Mouse (Mus musculus) ES-E14 (cell line): ENCODE data around the gene Alb. TPM values are rescaled to one million over a fixed set of nuclear protein-coding genes. Genes with fewer than 3 reads are reported as not detected.

ENCODE experiments used
- DNase-seq: peaks from one replicate; pipeline ENCODE4 v3.0.0-alpha.2; 2013; ENCODE audit warnings: low read depth, low spot score
- H3K27ac ChIP-seq: 2 replicates; pipeline ENCODE4 v1.5.1; 2012; ENCODE audit warnings: low read depth, mild to moderate bottlenecking, low read length, moderate library complexity, mixed read lengths; ENCODE audit not compliant: poor library complexity, insufficient read depth, severe bottlenecking
- H3K36me3 ChIP-seq: 2 replicates; pipeline ENCODE4 v1.6.1; 2012; ENCODE audit warnings: mild to moderate bottlenecking, low read length, moderate library complexity, mixed read lengths; ENCODE audit not compliant: control insufficient read depth, poor library complexity, insufficient read depth, severe bottlenecking
- H3K4me1 ChIP-seq, 2 experiments: fragments of 150-350 bp in 1 of 2; sonication (generic) in 1 of 2; 2 replicates each; pipeline ENCODE4 v1.6.1; 2012; ENCODE audit warnings: low read length in 2 of 2, mild to moderate bottlenecking in 1 of 2, mixed read lengths in 1 of 2; ENCODE audit not compliant: control insufficient read depth in 2 of 2, insufficient read depth in 2 of 2, poor library complexity in 1 of 2
- H3K4me3 ChIP-seq, 2 experiments: fragments of 150-350 bp in 1 of 2; sonication (generic) in 1 of 2; 2 replicates each; pipeline ENCODE4 v1.5.1; 2012; ENCODE audit warnings: low read length in 2 of 2, low read depth in 1 of 2, mild to moderate bottlenecking in 1 of 2, mixed read lengths in 1 of 2; ENCODE audit not compliant: insufficient read depth in 1 of 2, poor library complexity in 1 of 2, severe bottlenecking in 1 of 2
- H3K9ac ChIP-seq: 2 replicates; pipeline ENCODE4 v1.6.1; 2012; ENCODE audit warnings: low read depth, mild to moderate bottlenecking, low read length, mixed read lengths; ENCODE audit not compliant: poor library complexity, insufficient read depth, severe bottlenecking
- H3K9me3 ChIP-seq: fragments of 150-350 bp; sonication (generic); 2 replicates; pipeline ENCODE4 v1.6.1; 2012; ENCODE audit warnings: low read depth, mild to moderate bottlenecking, low read length; ENCODE audit not compliant: control insufficient read depth, insufficient read depth
- CHD2 ChIP-seq: IDR thresholded peaks from 2 replicates; pipeline ENCODE4 v1.6.1; 2014; ENCODE audit warnings: mild to moderate bottlenecking, low read depth, low read length, inconsistent platforms
- HCFC1 ChIP-seq: IDR thresholded peaks from 2 replicates; pipeline ENCODE4 v1.6.1; 2012; ENCODE audit warnings: low read length, inconsistent platforms, borderline replicate concordance; ENCODE audit not compliant: insufficient read depth
- MAFK ChIP-seq: IDR thresholded peaks from 2 replicates; pipeline ENCODE4 v1.6.1; 2014; ENCODE audit warnings: mild to moderate bottlenecking, low read depth, low read length, inconsistent platforms; ENCODE audit not compliant: insufficient read depth
- ZC3H11A ChIP-seq: IDR thresholded peaks from 2 replicates; pipeline ENCODE4 v1.6.1; 2012; ENCODE audit warnings: low read depth, mild to moderate bottlenecking, inconsistent platforms, low read length, borderline replicate concordance
- ZNF384 ChIP-seq: IDR thresholded peaks from 2 replicates; pipeline ENCODE4 v1.6.1; 2012; ENCODE audit warnings: low read depth, low read length, inconsistent platforms
- in situ Hi-C, 2 experiments: fragments of 600-800 bp; cut with MboI; formaldehyde crosslinking; loops; one replicate each; pipeline ENCODE4 v1.15.1; 2025; ENCODE audit warnings: low sequenced_read_pairs in 2 of 2, inconsistent platforms in 1 of 2; ENCODE audit not compliant: unreplicated experiment in 2 of 2
- total RNA-seq: library from RNA; depleted of rRNA; stranded (reverse); fragments of 300-350 nt; gene quantifications from 2 replicates; pipeline ENCODE4 v1.2.3, GENCODE M21; 2012; rRNA removed

The Alb gene
- not detected in 2 replicates for total RNA-seq

GRCm38 (mm10) chr5:90460619-90461018 is at the start of gene Alb:
Alb (plus strand) TSS chr5:90460897.
- TF ChIP-seq MAFK (no peak), HCFC1 (no peak), ZNF384 (no peak), ZC3H11A (no peak), CHD2 (no peak)

GRCm38 (mm10) chr5:90414142-90414924 is 46.4 kb upstream of the Alb start:
- no peak overlapping the region for H3K9ac ChIP-seq
- H3K9me3 ChIP-seq = no peaks in the 10 kb centered on the region
- H3K4me1 ChIP-seq = no peaks in the 10 kb centered on the region
- DNase-seq = no peak
- TF ChIP-seq HCFC1 (no peak), ZC3H11A (no peak), CHD2 (no peak), MAFK (no peak), ZNF384 (no peak)
- no peaks in the 10 kb centered on the region for H3K36me3 ChIP-seq
- in situ Hi-C loops = no loop called here
- no peak overlapping the region for H3K27ac ChIP-seq
- H3K4me3 ChIP-seq = no peak overlapping the region

More at GRCm38 (mm10) chr5:90460619-90461018, at the start of gene Alb:
- Histone ChIP-seq H3K4me3 (no peak within 1 kb of the TSS), H3K36me3 (no peaks in the 10 kb centered on the region), H3K9me3 (no peaks in the 10 kb centered on the region), H3K4me1 (no peaks in the 10 kb centered on the region), H3K27ac (no peak within 1 kb of the TSS), H3K9ac (no peak within 1 kb of the TSS)
- no peak for DNase-seq
- in situ Hi-C loops = no loop called here

DNA sequence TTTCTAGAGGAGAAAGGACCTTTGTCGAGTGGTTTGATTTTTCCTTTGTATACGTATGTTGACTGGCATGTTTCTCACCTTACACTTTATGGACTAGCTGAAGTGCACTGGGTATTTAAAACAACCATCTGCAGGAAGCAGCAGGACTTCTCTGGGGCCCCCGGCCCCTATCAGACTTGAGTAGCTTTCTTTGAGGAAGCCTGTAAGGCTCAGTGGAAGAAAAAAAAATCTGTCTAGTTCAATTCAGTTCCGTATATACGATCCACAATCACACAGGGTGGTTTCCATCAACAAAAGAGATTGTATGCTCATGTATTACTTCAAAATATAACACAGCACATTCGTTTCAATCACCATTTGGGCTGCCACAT is 45.8 kb upstream of the Alb start:
- Histone ChIP-seq H3K9ac (no peak overlapping the region), H3K4me1 (no peaks in the 10 kb centered on the region), H3K9me3 (no peaks in the 10 kb centered on the region), H3K4me3 (no peak overlapping the region), H3K27ac (no peak overlapping the region), H3K36me3 (no peaks in the 10 kb centered on the region)
- in situ Hi-C loops = no loop called here
- TF ChIP-seq ZNF384 (no peak), ZC3H11A (no peak), HCFC1 (no peak), MAFK (no peak), CHD2 (no peak)
- no peak for DNase-seq

- H3K36me3 ChIP-seq = no peaks in the 10 kb centered on the region
- no peak for TF ChIP-seq CHD2
- TF ChIP-seq MAFK = no peak
- no peak for TF ChIP-seq ZNF384
- no peak for TF ChIP-seq HCFC1
- TF ChIP-seq ZC3H11A = no peak
- no peaks in the 10 kb centered on the region for H3K9me3 ChIP-seq
- no peak overlapping the region for H3K9ac ChIP-seq
- no peak for DNase-seq
- no peaks in the 10 kb centered on the region for H3K4me1 ChIP-seq
- H3K27ac ChIP-seq = no peak overlapping the region
- in situ Hi-C loops = no loop called here
- H3K4me3 ChIP-seq = no peak overlapping the region
Observed at GRCm38 (mm10) chr5:90424625-90425024, 36.1 kb upstream of the Alb start.
